Mouse (Mus musculus) hindbrain, postnatal 0 days (tissue): ENCODE data around the gene Kalrn. TPM values are rescaled to one million over a fixed set of nuclear protein-coding genes. Genes with fewer than 3 reads are reported as not detected.
A peak's percentile ranks its signal among the peaks of the same experiment; 100 is the strongest.

Source experiments
- ATAC-seq: fragments of 200-750 bp; cut with Nextera tagmentation; 2 replicates; pipeline ENCODE4 v1.8.0; 2017; ENCODE audit warnings: mild to moderate bottlenecking, moderate TSS enrichment, moderate library complexity
- DNase-seq: peaks from one replicate; pipeline ENCODE4 v3.0.0-alpha.2; 2015; ENCODE audit warnings: low spot score
- H3K27ac ChIP-seq: fragments of 300-500 bp; sonication (generic); 2 replicates; pipeline ENCODE4 v1.5.1; 2014; ENCODE audit warnings: mild to moderate bottlenecking
- H3K27me3 ChIP-seq: fragments of 300-500 bp; sonication (generic); 2 replicates; pipeline ENCODE4 v1.6.1; 2014; ENCODE audit warnings: low read length, mixed read lengths; ENCODE audit not compliant: insufficient read depth
- H3K36me3 ChIP-seq: fragments of 300-500 bp; sonication (generic); 2 replicates; pipeline ENCODE4 v1.6.1; 2014; ENCODE audit warnings: low read length, mixed read lengths; ENCODE audit not compliant: insufficient read depth
- H3K4me1 ChIP-seq: fragments of 300-500 bp; sonication (generic); 2 replicates; pipeline ENCODE4 v1.6.1; 2014; ENCODE audit warnings: antibody characterized with exemption, low read length, mixed read lengths; ENCODE audit not compliant: insufficient read depth
- H3K4me2 ChIP-seq: fragments of 300-500 bp; sonication (generic); 2 replicates; pipeline ENCODE4 v1.6.1; 2014; ENCODE audit warnings: low read depth, mild to moderate bottlenecking, low read length, moderate library complexity, mixed read lengths
- H3K4me3 ChIP-seq: fragments of 300-500 bp; sonication (generic); 2 replicates; pipeline ENCODE4 v1.5.1; 2014; ENCODE audit warnings: low read length
- H3K9ac ChIP-seq: fragments of 300-500 bp; sonication (generic); replicated peaks from 2 replicates; pipeline ENCODE4 v1.6.1; 2014; ENCODE audit warnings: mild to moderate bottlenecking, low read length, moderate library complexity, mixed read lengths
- H3K9me3 ChIP-seq: fragments of 300-500 bp; sonication (generic); 2 replicates; pipeline ENCODE4 v1.6.1; 2016; ENCODE audit warnings: low read length, mixed read lengths
- CTCF ChIP-seq: IDR thresholded peaks from 2 replicates; pipeline ENCODE4 v1.5.1; 2016; ENCODE audit warnings: antibody characterized with exemption, control low read depth, low read depth
- WGBS: fragments of 180-500 bp; shearing (Covaris S2); extraction: QIAGEN DNeasy Blood & Tissue Kit; methylation state at CpG from one replicate; pipeline ENCODE4 v1.1.7; 2014; 5-methylcytosine and 5-hydroxymethylcytosine counted together
- polyA plus RNA-seq: library from polyadenylated mRNA; unstranded; fragments of >200 nt; fragmentation: Nextera tagmentation; extraction: Ambion mirVana; gene quantifications from 2 replicates; pipeline ENCODE4 v1.2.1, GENCODE M21; 2015
- total RNA-seq: library from RNA; depleted of rRNA; stranded (reverse); fragments of >200 nt; gene quantifications from 2 replicates; pipeline ENCODE4 v1.2.3, GENCODE M21; 2014

Kalrn gene
- total and polyA plus RNA-seq, 2 experiments from 2014 or later, result 17.0 to 107 TPM

DNA sequence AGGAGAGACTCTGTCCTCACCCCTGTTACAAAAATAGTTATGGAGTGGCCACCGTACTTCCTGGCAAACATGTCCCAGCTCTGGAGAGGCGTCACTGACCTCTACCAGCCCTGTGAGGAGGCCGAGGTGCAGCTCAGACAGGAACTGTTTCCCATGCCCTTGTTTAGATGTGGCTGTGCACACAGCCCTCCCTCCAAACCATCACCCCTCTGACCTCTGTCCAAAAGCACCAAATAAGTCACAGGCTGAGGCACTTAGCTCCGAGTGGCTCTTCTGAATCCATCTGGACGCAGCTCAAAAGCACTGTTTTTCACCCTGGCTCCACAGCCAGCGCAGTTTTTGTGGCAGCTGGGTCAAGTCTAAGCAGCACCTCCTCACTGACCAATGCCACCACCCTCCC is 220.6 kb downstream of the Kalrn start:
- Histone ChIP-seq H3K4me2 (no peak overlapping the region), H3K27me3 (no peaks in the 10 kb centered on the region), H3K9me3 (no peaks in the 10 kb centered on the region), H3K27ac (no peak overlapping the region), H3K4me3 (no peak overlapping the region), H3K4me1 (no peaks in the 10 kb centered on the region), H3K9ac (no peak overlapping the region), H3K36me3 (no peaks in the 10 kb centered on the region)
- TF ChIP-seq CTCF, result no peak
- no peak for DNase-seq
- no peak for ATAC-seq
- 49% methylated on average over 6 of the region's 6 CpGs for WGBS

DNA sequence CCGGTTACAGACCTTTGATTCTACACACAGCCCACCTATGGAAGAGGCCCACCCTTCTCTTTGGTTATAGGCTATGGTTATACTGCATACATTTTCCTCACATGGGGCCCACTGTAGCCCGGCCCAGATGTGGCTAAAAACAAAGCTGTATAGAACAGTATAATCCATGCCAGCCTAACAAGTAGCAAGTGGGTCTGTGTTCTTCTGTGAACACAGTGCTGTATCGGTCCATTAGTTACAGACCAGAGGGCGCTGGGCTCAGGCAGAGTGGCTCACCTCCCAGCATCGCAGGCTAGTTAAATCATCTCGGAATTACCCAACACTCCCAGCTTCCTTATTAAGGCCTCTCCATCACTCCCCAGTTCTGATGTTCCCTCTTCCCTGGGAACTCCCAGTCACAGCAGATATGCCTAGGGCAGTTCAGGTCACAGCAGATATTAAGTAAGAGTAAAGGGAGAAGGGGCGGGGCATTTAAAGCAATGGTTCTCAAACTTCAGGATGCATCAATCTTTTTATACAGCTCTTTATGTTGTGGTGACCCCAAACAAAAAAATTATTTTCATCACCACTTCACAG is 221.7 kb downstream of the Kalrn start:
- no peak overlapping the region for H3K9ac ChIP-seq
- no peak overlapping the region for H3K27ac ChIP-seq
- DNase-seq (no peak), ATAC-seq (no peak)
- no peaks in the 10 kb centered on the region for H3K9me3 ChIP-seq
- H3K27me3 ChIP-seq, result no peaks in the 10 kb centered on the region
- TF ChIP-seq CTCF, result no peak
- no peaks in the 10 kb centered on the region for H3K36me3 ChIP-seq
- 78% methylated on average over 7 of the region's 7 CpGs for WGBS
- H3K4me2 ChIP-seq, result no peak overlapping the region
- H3K4me1 ChIP-seq, result no peaks in the 10 kb centered on the region
- H3K4me3 ChIP-seq, result no peak overlapping the region

GRCm38 (mm10) chr16:34347574-34347973 is 225.8 kb downstream of the Kalrn start:
- TF ChIP-seq CTCF, result no peak
- Histone ChIP-seq H3K36me3 (no peaks in the 10 kb centered on the region), H3K4me3 (no peak overlapping the region), H3K9ac (no peak overlapping the region), H3K9me3 (no peaks in the 10 kb centered on the region), H3K4me1 (peaks cover 3% of the 10 kb centered on the region), H3K27ac (no peak overlapping the region), H3K4me2 (no peak overlapping the region), H3K27me3 (no peaks in the 10 kb centered on the region)
- 46% methylated on average over 10 of the region's 10 CpGs for WGBS
- ATAC-seq (no peak), DNase-seq (no peak)

- H3K27me3 ChIP-seq, result no peaks in the 10 kb centered on the region
- no peak overlapping the region for H3K9ac ChIP-seq
- 85% methylated on average over 8 of the region's 8 CpGs for WGBS
- H3K4me2 ChIP-seq, result no peak overlapping the region
- H3K4me1 ChIP-seq, result peaks cover 7% of the 10 kb centered on the region
- ATAC-seq, result no peak
- no peak overlapping the region for H3K4me3 ChIP-seq
- no peaks in the 10 kb centered on the region for H3K36me3 ChIP-seq
- no peak for DNase-seq
- TF ChIP-seq CTCF, result no peak
- H3K27ac ChIP-seq, result no peak overlapping the region
- H3K9me3 ChIP-seq, result no peaks in the 10 kb centered on the region
Observed at GRCm38 (mm10) chr16:34344895-34345876, 228.1 kb downstream of the Kalrn start.

DNA sequence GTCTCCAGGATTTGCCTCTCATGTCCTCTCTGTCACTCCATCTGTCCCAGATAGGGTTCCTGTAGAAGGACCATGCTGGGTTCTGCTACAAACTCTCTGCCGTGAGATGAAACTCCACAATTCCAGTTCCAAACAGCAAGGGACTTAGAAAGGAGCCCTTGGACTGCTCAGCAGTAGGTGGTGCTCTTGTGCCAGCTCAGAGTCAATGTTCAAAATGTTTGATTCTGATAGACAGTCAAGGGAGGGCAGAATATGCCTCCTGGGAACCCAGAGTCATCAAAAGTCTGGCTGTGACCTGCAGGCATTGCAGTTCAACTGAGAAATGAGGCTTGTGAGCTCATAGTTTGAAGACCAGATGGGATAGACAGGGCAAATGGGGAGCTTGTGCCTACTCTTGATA is 229.4 kb downstream of the Kalrn start:
- no peak overlapping the region for H3K27ac ChIP-seq
- ATAC-seq, result peak; percentile 34; the same call in 1 of the 2 replicates

GRCm38 (mm10) chr16:34343161-34343560 is 230.2 kb downstream of the Kalrn start:
- Histone ChIP-seq H3K9ac (no peak overlapping the region), H3K27me3 (no peaks in the 10 kb centered on the region), H3K36me3 (no peaks in the 10 kb centered on the region), H3K27ac (no peak overlapping the region), H3K4me2 (no peak overlapping the region), H3K9me3 (no peaks in the 10 kb centered on the region), H3K4me1 (peaks cover 13% of the 10 kb centered on the region), H3K4me3 (no peak overlapping the region)
- 80% methylated on average over 4 of the region's 4 CpGs for WGBS
- DNase-seq (no peak), ATAC-seq (no peak)
- TF ChIP-seq CTCF, result no peak

More for the DNA sequence above, 229.4 kb downstream of the Kalrn start:
- DNase-seq, result peak; percentile 79
- WGBS, result 32% methylated on average over 1 of the region's 1 CpGs
- Histone ChIP-seq H3K4me2 (no peak overlapping the region), H3K36me3 (no peaks in the 10 kb centered on the region), H3K9ac (no peak overlapping the region), H3K9me3 (no peaks in the 10 kb centered on the region), H3K4me1 (peaks cover 7% of the 10 kb centered on the region), H3K27me3 (no peaks in the 10 kb centered on the region), H3K4me3 (no peak overlapping the region)
- peak; percentile 82 for TF ChIP-seq CTCF
